Mouse (Mus musculus): ENCODE data around the gene Morn5. TPM values are rescaled to one million over a fixed set of nuclear protein-coding genes. Genes with fewer than 3 reads are reported as not detected.

Gene Morn5
- 2.9 and 3.0 TPM in 2 replicates for polyA plus RNA-seq (2015; fragmentation: Nextera tagmentation; extraction: Ambion mirVana)

DNA sequence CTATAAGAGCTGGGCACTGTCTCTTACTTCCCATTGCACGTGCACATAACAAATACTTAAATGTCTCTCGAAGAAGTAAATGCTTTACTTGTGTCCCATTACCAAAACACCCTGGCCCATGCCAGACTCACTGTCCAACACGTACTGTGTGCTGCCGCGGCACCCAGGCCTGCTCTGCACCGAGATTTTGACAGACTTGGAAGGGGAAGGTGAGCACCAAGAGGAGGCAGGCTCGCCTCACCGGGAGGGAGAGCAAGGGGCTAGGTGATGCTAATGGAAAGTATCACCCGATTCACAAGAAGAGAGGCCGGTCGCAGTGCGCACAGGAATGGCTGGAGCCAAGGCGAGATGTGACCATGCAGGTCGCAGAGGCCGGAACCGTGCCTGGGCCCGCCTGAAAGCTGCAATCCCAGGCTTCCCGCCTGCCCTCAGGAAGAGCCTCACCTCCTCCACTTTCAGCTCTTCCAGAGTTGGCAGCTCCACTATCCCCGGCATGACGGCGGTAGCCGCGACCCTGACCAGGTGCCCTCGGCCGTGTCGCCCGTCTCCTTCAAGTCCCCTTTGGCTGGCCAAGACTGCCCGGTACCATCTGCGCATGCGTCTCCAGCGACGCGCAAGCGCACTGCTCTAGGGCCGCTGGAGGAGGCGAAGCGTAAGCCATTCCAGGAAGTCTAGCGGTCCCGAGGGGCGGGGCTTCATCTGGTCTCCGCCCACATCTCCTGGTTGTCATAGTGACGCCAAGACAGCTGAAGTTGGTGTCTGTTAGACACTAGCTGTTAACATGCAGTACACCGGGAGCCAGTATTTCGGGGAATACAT lies at the start of gene Morn5, which contains the start of gene Ndufa8:
Gene Morn5 (plus strand): TSS at position 711 of the 819 bp plus-strand sequence.
Gene Ndufa8 (minus strand): TSS at position 659 of the 819 bp plus-strand sequence.
- WGBS = under 1% methylated on average over 44 of the region's 44 CpGs

DNA sequence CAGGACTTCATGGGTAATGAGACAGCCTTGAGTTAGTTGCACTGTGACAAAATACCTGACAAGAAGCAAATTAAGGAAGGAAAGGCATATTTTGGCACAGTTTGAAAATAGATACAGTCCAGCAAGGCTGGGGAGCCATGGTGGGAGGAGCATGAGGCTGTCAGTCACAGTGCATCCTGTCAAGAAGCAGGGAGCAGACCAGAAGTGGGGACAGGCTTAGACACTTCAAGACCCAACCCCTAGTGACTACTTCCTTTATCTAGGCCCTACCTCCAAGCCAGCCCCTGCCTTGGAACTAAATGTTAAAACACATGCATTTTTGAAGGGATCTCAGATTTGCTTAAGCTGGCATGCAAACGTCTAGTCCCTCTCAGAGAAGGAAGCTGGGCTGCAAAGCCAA lies 48.9 kb upstream of the Morn5 start:
- Histone ChIP-seq H3K4me2 (no peak overlapping the region), H3K36me3 (no peaks in the 10 kb centered on the region), H3K4me3 (no peak overlapping the region), H3K27ac (replicated peaks) (no peak overlapping the region), H3K9me3 (no peaks in the 10 kb centered on the region), H3K4me1 (replicated peaks) (no peaks in the 10 kb centered on the region), H3K27me3 (no peaks in the 10 kb centered on the region), H3K9ac (no peak overlapping the region)
- no peak for ATAC-seq (ENCODE audit: low FRiP score, low read depth)
- WGBS = 52% methylated on average over 1 of the region's 1 CpGs

More for the DNA sequence above, at the start of gene Morn5, which contains the start of gene Ndufa8:
- Histone ChIP-seq H3K27ac (replicated peaks) (peak within 1 kb of the TSS; percentile 64), H3K9me3 (no peaks in the 10 kb centered on the region), H3K4me1 (replicated peaks) (peaks cover 21% of the 10 kb centered on the region), H3K27me3 (no peaks in the 10 kb centered on the region; the same call in 1 of the 2 replicates), H3K4me3 (peak within 1 kb of the TSS; percentile 65), H3K36me3 (no peaks in the 10 kb centered on the region), H3K4me2 (peak within 1 kb of the TSS; percentile 61), H3K9ac (peak within 1 kb of the TSS; percentile 76)
- ATAC-seq (ENCODE audit: low FRiP score, low read depth) = peak; percentile 98

DNA sequence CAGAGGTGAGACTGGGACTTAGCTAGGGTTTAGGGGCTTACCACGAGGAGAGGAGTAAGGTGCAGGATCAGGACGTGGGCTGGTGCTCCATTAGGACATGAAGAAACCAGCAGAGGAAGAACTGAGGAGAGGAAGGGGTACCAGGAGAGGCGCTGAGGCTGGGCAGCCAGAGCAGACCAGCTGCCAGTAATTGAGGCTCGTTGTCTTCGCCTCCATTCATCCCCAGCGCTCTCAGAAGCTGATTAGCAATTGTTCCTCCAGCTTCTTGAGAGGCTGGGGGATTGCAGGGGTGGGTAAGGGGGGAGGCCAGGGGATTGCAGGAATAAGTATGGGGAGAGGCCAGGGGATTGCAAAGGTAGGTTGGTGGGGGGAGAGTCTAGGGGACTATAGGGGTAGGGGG lies 47.1 kb upstream of the Morn5 start:
- Histone ChIP-seq H3K36me3 (no peaks in the 10 kb centered on the region), H3K27ac (replicated peaks) (no peak overlapping the region), H3K4me2 (no peak overlapping the region), H3K9me3 (no peaks in the 10 kb centered on the region), H3K9ac (no peak overlapping the region), H3K4me1 (replicated peaks) (no peaks in the 10 kb centered on the region), H3K4me3 (no peak overlapping the region), H3K27me3 (no peaks in the 10 kb centered on the region)
- WGBS = 40% methylated on average over 6 of the region's 6 CpGs
- ATAC-seq (ENCODE audit: low FRiP score, low read depth) = no peak

DNA sequence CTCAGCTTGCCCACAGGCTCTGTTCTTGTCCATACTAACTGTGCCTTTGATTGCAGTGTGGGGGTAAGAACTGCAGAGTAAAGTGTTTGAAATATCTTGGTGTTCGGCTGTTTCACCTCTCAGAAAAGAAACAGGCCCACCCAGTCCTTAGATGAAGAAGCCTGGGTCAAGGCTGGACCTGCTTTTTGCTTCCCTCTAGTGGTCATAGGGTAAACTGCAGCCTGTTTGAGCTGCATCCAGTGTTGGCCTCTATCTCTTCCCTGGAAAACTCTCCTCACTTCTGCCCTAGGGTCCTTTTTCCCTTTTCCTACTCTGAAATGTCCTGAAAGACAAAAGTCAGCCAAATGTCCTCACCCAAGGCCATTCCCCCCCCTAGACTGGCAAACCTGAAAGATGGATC lies 41.2 kb upstream of the Morn5 start:
- H3K9ac ChIP-seq = no peak overlapping the region
- peaks cover 17% of the 10 kb centered on the region for H3K4me1 ChIP-seq (replicated peaks)
- H3K27me3 ChIP-seq = 0 out of 2 replicates have a peak, but pooled peaks cover 8% of the 10 kb centered on the region
- no peak overlapping the region for H3K4me2 ChIP-seq
- 10% methylated on average over 1 of the region's 1 CpGs for WGBS
- no peaks in the 10 kb centered on the region for H3K9me3 ChIP-seq
- no peaks in the 10 kb centered on the region for H3K36me3 ChIP-seq
- no peak for ATAC-seq (ENCODE audit: low FRiP score, low read depth)
- no peak overlapping the region for H3K4me3 ChIP-seq
- no peak overlapping the region for H3K27ac ChIP-seq (replicated peaks)

DNA sequence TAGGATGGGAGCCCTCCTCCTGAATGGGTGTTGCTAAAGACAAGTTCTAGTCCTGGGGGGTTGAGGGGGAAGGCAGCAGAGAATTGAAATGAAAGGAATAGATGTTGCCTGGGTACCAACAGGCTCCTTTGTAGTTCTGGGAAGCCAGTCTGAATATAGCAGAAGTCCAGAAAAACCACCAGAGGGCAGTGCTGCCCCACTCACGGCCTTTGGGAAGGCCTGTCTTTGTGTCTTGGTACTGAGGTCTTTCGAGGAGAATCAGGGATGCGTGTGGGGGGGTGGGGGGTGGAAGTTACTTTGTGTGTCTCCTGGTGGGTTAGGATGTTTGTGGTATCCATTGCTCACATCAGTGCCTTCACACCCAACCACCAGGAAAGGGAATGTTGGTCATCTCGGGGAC lies 39.9 kb upstream of the Morn5 start:
- 24% methylated on average over 4 of the region's 4 CpGs for WGBS
- Histone ChIP-seq H3K36me3 (no peaks in the 10 kb centered on the region), H3K4me2 (no peak overlapping the region), H3K9ac (no peak overlapping the region), H3K27me3 (0 out of 2 replicates have a peak, but pooled peaks cover 8% of the 10 kb centered on the region), H3K4me1 (replicated peaks) (peaks cover 17% of the 10 kb centered on the region), H3K4me3 (no peak overlapping the region), H3K27ac (replicated peaks) (no peak overlapping the region), H3K9me3 (no peaks in the 10 kb centered on the region)
- 0 out of 2 replicates have a peak, but pooled peaks have one; percentile 32 for ATAC-seq (ENCODE audit: low FRiP score, low read depth)

DNA sequence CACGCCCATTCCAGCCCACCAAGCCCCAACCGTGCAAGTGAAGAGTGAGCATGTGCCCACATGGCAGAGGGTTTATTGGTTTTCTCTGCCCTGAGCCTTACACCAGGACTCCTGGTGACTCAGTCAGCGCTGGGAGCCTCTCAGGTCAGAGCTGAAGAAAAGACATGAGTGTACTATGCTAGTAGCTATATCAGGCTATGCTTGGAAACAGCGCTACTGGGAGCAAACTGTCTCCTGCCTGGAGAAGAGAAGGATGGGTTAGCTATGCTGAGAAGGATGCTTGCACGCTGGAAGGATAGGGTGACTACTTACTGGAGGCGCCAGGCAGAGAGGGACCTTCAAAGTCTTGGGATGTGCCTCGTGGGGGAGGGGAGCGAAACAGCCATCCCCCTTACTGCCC lies 38.7 kb upstream of the Morn5 start:
- Histone ChIP-seq H3K4me2 (peak overlapping the region; percentile 92), H3K4me3 (peak overlapping the region; percentile 50; the same call in 1 of the 2 replicates), H3K36me3 (no peaks in the 10 kb centered on the region), H3K9me3 (no peaks in the 10 kb centered on the region), H3K27me3 (0 out of 2 replicates have a peak, but pooled peaks cover 8% of the 10 kb centered on the region), H3K27ac (replicated peaks) (no peak overlapping the region), H3K4me1 (replicated peaks) (peaks cover 17% of the 10 kb centered on the region), H3K9ac (no peak overlapping the region)
- 52% methylated on average over 8 of the region's 8 CpGs for WGBS
- ATAC-seq (ENCODE audit: low FRiP score, low read depth) = no peak

DNA sequence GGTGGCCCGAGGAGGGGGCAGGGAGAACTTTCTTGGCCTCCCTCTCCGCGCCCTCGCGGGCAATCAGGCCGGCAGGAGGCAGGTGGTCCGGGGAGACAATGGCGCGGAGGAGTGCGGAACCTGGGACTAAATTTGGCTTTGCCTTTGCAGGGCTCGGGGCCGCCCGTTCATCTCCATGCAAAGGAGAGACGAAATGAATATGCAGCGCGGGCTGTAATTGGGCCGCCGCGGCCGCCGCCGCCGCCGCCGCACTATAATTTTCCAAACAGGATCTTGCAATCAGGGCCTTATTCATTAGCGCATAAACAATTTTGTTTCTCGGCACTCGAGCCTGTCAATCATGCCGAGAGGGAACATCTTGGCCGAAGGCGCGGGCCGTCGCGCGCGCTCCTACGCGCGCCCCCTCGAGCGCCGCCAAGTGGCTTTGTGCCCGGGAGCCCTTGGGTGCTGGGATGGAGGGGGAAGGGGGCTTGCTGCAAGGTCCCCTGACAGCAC lies 37.9 kb upstream of the Morn5 start:
- H3K36me3 ChIP-seq = no peaks in the 10 kb centered on the region
- peak; percentile 27; the same call in 1 of the 2 replicates for ATAC-seq (ENCODE audit: low FRiP score, low read depth)
- no peaks in the 10 kb centered on the region for H3K9me3 ChIP-seq
- peak overlapping the region; percentile 53 for H3K9ac ChIP-seq
- H3K4me1 ChIP-seq (replicated peaks) = peaks cover 17% of the 10 kb centered on the region
- 0 out of 2 replicates have a peak, but pooled peaks cover 8% of the 10 kb centered on the region for H3K27me3 ChIP-seq
- no peak overlapping the region for H3K27ac ChIP-seq (replicated peaks)
- WGBS = under 1% methylated on average over 44 of the region's 44 CpGs
- H3K4me2 ChIP-seq = peak overlapping the region; percentile 92
- peak overlapping the region; percentile 50 for H3K4me3 ChIP-seq

DNA sequence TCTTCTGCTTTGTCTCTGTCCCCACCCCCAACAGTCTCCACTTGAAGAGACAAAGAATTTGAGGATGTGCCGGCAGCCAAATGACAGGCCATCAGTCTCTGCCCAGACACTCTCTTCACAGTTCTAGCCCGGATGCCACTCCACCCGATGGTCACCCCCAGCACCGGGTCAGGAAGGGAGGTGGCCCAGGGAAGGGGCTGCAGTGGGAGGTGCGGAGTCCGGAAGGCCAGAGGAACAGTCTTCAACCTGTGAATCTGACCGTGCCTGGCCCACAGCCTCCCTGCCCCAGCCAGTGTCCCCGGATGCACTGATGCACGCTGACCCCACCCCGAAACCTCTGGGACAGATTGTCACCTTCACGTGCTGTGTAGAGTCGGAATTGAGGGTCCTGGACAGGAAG lies 36.2 kb upstream of the Morn5 start:
- WGBS = 56% methylated on average over 12 of the region's 12 CpGs
- H3K27ac ChIP-seq (replicated peaks) = no peak overlapping the region
- H3K27me3 ChIP-seq = 0 out of 2 replicates have a peak, but pooled peaks cover 8% of the 10 kb centered on the region
- H3K36me3 ChIP-seq = no peaks in the 10 kb centered on the region
- no peak overlapping the region for H3K4me3 ChIP-seq
- no peak overlapping the region for H3K9ac ChIP-seq
- peaks cover 17% of the 10 kb centered on the region for H3K4me1 ChIP-seq (replicated peaks)
- no peak for ATAC-seq (ENCODE audit: low FRiP score, low read depth)
- H3K4me2 ChIP-seq = no peak overlapping the region
- no peaks in the 10 kb centered on the region for H3K9me3 ChIP-seq

DNA sequence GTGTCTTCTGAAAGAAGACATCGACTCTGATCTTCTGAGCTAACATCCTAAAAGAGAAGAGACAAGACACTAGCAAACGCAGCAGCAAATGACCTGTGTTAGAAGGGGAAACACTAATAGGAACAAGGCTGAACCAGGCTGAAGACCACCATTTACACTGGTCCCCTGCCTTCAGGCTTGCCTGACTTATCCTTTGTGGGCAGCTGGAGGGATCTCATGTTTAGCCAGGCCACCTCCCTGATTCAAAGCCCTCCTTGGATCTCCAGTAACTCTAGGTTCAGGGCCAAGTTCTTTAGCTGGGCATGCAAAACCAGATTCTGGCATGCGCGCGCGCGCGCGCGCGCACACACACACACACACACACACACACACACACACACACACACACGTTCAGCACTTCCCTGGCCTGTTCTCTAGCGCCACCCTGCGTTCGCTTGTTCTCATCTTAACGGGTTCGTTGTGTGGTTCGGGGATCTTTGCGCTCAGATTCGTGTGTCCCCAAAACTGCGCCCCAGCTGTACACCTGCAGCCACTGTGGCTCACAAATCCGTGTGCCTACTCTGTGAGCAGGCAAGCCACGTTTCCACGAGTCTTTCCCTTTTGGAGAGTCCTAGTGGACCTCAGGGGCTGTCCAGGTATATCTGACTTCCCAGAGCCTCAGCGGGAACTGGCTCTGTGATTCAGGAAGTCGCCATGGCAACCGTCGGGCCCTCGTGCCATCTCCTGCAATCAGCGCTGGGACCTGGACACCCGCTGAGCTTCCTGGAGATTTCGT lies 27.7 kb upstream of the Morn5 start:
- 10% methylated on average over 30 of the region's 32 CpGs for WGBS

DNA sequence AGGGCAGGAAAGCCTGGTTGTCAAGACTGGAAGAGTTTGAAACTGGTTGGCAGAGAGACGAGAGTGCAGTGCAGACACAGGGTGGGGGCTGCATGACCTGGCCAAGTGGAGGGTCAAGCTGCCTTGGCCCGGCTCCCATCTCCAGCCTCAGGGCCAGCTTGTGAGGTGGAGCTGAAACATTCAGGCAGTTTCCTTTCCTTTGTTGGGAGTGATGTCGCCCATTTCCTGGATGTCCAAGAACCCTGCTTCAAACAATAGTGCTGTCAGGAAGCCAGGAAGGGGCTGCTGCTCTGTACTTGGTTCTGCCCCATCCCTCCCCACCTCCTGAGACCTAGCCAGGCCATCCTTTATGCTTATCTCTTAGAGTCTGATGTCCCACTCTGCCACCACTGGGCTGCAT lies 26.0 kb upstream of the Morn5 start:
- no peaks in the 10 kb centered on the region for H3K9me3 ChIP-seq
- WGBS = 70% methylated on average over 3 of the region's 3 CpGs
- H3K4me3 ChIP-seq = no peak overlapping the region
- no peaks in the 10 kb centered on the region for H3K27me3 ChIP-seq
- H3K9ac ChIP-seq = no peak overlapping the region
- peaks cover 10% of the 10 kb centered on the region for H3K4me1 ChIP-seq (replicated peaks)
- no peaks in the 10 kb centered on the region for H3K36me3 ChIP-seq
- no peak overlapping the region for H3K27ac ChIP-seq (replicated peaks)
- H3K4me2 ChIP-seq = no peak overlapping the region
- no peak for ATAC-seq (ENCODE audit: low FRiP score, low read depth)

More for the DNA sequence above, 27.7 kb upstream of the Morn5 start:
- peak; percentile 89 for ATAC-seq (ENCODE audit: low FRiP score, low read depth)
- no peak overlapping the region for H3K27ac ChIP-seq (replicated peaks)
- peak overlapping the region; percentile 67 for H3K4me2 ChIP-seq
- peak overlapping the region; percentile 35 for H3K4me3 ChIP-seq
- no peaks in the 10 kb centered on the region for H3K9me3 ChIP-seq
- H3K9ac ChIP-seq = no peak overlapping the region
- H3K4me1 ChIP-seq (replicated peaks) = peaks cover 10% of the 10 kb centered on the region
- no peaks in the 10 kb centered on the region for H3K36me3 ChIP-seq
- no peaks in the 10 kb centered on the region for H3K27me3 ChIP-seq

DNA sequence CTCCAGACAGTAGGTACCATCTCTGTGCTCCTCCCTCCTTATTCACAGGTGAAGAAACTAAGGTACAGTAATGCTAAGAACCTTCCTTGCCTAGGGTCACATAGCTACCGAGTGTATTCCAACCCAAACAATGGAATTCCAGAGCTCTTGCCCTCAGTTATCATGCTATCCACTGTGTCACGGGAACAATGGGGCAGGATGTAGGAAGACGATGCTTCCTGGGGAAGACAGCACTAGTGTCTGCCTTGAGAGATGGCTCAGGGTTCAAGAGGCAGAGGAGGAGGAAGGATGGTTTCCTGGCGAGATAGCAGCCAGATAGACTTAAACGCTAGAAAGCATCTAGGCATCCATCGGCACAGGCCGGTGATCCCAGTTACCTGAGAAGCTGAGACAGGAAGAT lies 16.4 kb upstream of the Morn5 start:
- no peak overlapping the region for H3K27ac ChIP-seq (replicated peaks)
- no peak overlapping the region for H3K9ac ChIP-seq
- ATAC-seq (ENCODE audit: low FRiP score, low read depth) = no peak
- no peaks in the 10 kb centered on the region for H3K4me1 ChIP-seq (replicated peaks)
- H3K4me3 ChIP-seq = no peak overlapping the region
- H3K9me3 ChIP-seq = no peaks in the 10 kb centered on the region
- H3K27me3 ChIP-seq = no peaks in the 10 kb centered on the region
- 79% methylated on average over 7 of the region's 7 CpGs for WGBS
- no peak overlapping the region for H3K4me2 ChIP-seq
- peaks cover 19% of the 10 kb centered on the region for H3K36me3 ChIP-seq

DNA sequence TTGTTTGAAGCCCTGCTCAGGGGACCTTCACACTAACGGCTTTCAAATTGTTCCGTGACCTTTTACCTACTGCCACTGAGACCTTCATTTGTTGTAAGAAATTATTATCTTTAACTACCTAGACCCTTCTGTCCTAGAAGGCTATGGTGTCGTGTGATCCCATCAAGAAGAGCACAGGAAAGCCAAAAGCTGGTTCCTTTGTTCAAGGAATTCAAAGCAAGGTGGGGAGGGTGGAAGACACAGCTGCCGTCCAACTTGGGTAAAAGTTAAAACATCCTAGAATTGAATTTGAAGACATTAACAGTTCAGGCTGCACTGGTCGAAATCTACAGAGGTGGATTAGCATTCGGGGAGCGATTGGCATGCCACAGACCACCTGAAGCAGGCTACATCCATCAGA lies 15.3 kb upstream of the Morn5 start:
- WGBS = 82% methylated on average over 7 of the region's 7 CpGs
- ATAC-seq (ENCODE audit: low FRiP score, low read depth) = no peak

More for the DNA sequence above, 15.3 kb upstream of the Morn5 start:
- no peak overlapping the region for H3K27ac ChIP-seq (replicated peaks)
- H3K9ac ChIP-seq = no peak overlapping the region
- no peaks in the 10 kb centered on the region for H3K27me3 ChIP-seq
- H3K4me3 ChIP-seq = no peak overlapping the region
- H3K4me2 ChIP-seq = no peak overlapping the region
- H3K4me1 ChIP-seq (replicated peaks) = no peaks in the 10 kb centered on the region
- H3K9me3 ChIP-seq = no peaks in the 10 kb centered on the region
- peaks cover 30% of the 10 kb centered on the region for H3K36me3 ChIP-seq
